Mouse (Mus musculus) thymus, adult 2 months (tissue): ENCODE results near the gene Atl1. TPM values are rescaled to one million over a fixed set of nuclear protein-coding genes. Genes with fewer than 3 reads are reported as not detected.

Experiments
- DNase-seq: peaks from one replicate; pipeline ENCODE4 v3.0.0; 2021
- H3K27ac ChIP-seq: fragments of 200-500 bp; 2 replicates; pipeline ENCODE4 v1.5.1; 2012; ENCODE audit warnings: low read length, control low read depth; ENCODE audit not compliant: control insufficient read depth, insufficient read depth
- H3K27me3 ChIP-seq: fragments of 200-500 bp; 2 replicates; pipeline ENCODE4 v1.6.1; 2012; ENCODE audit warnings: mild to moderate bottlenecking, low read length, moderate library complexity, mixed read lengths; ENCODE audit not compliant: control insufficient read depth, insufficient read depth
- H3K36me3 ChIP-seq: fragments of 200-500 bp; 2 replicates; pipeline ENCODE4 v1.6.1; 2012; ENCODE audit warnings: mild to moderate bottlenecking, low read length, moderate library complexity; ENCODE audit not compliant: control insufficient read depth, insufficient read depth
- H3K4me1 ChIP-seq: fragments of 200-500 bp; replicated peaks from 2 replicates; pipeline ENCODE4 v1.6.1; 2012; ENCODE audit warnings: low read length; ENCODE audit not compliant: control insufficient read depth, insufficient read depth
- H3K4me3 ChIP-seq: fragments of 200-500 bp; 2 replicates; pipeline ENCODE4 v1.5.1; 2012; ENCODE audit warnings: mild to moderate bottlenecking, low read length, control low read depth, moderate library complexity; ENCODE audit not compliant: control insufficient read depth, insufficient read depth
- CTCF ChIP-seq: fragments of 200-500 bp; IDR thresholded peaks from 2 replicates; pipeline ENCODE4 v1.5.1; 2012; ENCODE audit warnings: mild to moderate bottlenecking, control low read depth, low read length, moderate library complexity, borderline replicate concordance; ENCODE audit not compliant: control insufficient read depth, poor library complexity, insufficient read depth; ENCODE audit errors: extremely low read depth
- POLR2A ChIP-seq: fragments of 200-500 bp; IDR thresholded peaks from 2 replicates; pipeline ENCODE4 v1.6.1; 2012; ENCODE audit warnings: mild to moderate bottlenecking, low read length, control low read depth, moderate library complexity; ENCODE audit not compliant: control insufficient read depth, poor library complexity, insufficient read depth; ENCODE audit errors: extremely low read depth
- WGBS: fragments of 180-500 bp; shearing (Covaris S2); methylation state at CpG from one replicate; pipeline ENCODE4 v1.1.7; 2018; 5-methylcytosine and 5-hydroxymethylcytosine counted together
- polyA plus RNA-seq: library from polyadenylated mRNA; depleted of rRNA; stranded (reverse); fragments of >200 nt; gene quantifications from 2 replicates; pipeline ENCODE4 v1.2.3, GENCODE M21; 2012; rRNA removed

Atl1 gene
- polyA plus RNA-seq, 1 experiment: 0.75 TPM

DNA sequence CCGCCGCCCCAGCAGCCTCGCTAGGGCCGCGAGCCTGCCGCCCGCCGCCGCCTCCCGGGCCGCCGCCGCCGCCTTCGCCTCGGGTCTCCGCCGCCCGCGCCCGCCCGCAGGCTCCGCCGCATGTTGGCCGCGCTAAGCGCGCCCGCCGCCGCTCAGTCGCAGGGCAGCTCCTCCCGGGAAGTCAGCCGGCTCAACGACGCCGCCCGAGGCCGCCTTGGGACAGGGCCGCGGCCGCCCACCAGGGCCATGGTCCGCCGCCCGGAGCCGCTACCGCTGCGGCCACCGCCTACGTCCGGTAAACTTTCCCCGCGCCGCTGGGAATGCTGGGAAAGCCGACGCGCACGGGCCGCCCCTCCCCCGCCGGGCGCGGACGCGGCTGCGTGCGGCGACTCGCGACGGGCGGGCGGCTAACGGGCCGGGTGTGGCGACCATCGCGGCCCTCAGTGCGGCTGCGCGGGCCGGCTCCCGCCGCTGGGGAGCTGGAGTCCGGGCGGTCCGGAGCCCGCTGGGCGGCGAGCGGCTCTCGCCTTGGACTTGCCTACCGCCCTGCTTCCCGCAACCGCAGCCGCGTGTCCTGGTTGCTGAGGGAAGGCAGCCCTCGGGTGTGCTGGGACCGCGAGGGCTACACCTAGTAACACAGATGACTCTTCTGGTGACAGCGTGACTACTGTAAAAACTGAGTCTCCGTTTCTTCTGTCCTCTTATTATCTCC, 94.5 kb downstream of the Atl1 start, which contains the start of gene Sav1:
Gene Sav1 (minus strand): TSS at position 217 of the 712 bp plus-strand sequence.
- peak; percentile 71 for DNase-seq
- TF ChIP-seq POLR2A (peak; percentile 42; the same call in 1 of the 2 replicates), CTCF (no peak; the same call in 1 of the 2 replicates)
- H3K4me1 ChIP-seq: no peaks in the 10 kb centered on the region
- H3K4me3 ChIP-seq: peak within 1 kb of the TSS; percentile 93
- WGBS: under 1% methylated on average over 96 of the region's 102 CpGs
- H3K27ac ChIP-seq: no peak within 1 kb of the TSS
- peaks cover 12% of the 10 kb centered on the region for H3K36me3 ChIP-seq
- H3K27me3 ChIP-seq: no peaks in the 10 kb centered on the region

DNA sequence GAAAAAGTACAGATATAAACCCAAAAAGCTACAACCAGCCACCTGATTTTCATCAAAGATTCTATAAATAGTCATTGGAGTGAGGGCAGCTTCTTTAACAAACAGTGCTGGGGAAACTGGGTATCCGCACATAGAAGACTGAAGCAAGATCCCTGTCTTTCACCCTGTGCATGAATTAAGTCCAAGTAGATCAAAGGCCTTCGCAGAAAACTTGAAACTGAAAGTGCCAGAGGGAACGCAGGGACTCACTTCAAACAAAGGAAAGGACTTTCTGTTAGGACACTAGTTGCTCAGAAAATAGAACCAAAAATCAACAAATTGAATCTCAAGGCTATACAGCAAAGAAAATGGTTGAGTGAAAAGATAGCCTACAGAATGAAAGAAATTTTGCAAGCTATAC, 103.0 kb downstream of the Atl1 start:
- H3K4me1 ChIP-seq: no peaks in the 10 kb centered on the region
- no peak for DNase-seq
- 46% methylated on average over 3 of the region's 3 CpGs for WGBS
- no peak for TF ChIP-seq POLR2A
- no peak for TF ChIP-seq CTCF
- no peak overlapping the region for H3K27ac ChIP-seq
- no peaks in the 10 kb centered on the region for H3K36me3 ChIP-seq
- no peaks in the 10 kb centered on the region for H3K27me3 ChIP-seq
- no peak overlapping the region for H3K4me3 ChIP-seq

DNA sequence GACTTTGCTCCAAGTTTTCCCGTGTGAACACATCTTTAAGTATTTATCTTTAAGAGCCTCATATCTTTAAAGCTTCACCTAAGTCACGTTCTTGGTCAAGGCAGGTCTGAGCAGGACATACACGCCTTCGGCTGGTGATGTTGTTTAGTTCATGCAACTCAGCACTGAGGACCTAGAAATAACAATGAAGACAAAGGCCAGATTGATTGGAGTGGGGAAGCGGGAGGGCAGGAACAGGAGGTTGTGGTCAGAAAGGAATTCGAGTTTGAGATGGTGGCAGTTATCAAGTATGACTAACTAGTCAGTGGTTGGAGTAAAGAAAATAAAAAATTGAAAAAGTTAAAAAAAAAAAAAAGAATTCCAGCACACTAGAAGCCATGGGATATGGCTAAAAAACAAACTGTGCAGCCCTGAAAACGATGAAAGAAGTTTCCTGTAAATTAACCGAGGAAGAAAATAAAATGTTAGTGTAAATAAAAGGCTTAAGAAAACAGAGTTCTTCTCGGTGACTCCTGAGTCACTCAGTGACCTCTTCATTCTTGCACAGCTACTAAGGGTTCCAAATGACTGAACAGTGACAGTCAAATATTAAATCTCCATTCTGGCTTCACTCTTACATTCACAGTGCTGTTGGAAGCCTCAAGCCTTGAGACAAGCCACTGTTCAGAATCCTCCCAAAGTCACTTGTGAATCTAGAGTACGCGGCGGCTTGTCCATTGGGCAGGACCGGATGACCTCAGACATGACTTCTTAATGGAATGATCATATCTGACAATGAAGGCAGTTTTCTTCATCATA, 106.0 kb downstream of the Atl1 start:
- no peak for TF ChIP-seq POLR2A
- no peaks in the 10 kb centered on the region for H3K36me3 ChIP-seq
- no peaks in the 10 kb centered on the region for H3K4me1 ChIP-seq
- H3K27me3 ChIP-seq: no peaks in the 10 kb centered on the region
- H3K4me3 ChIP-seq: no peak overlapping the region
- 75% methylated on average over 13 of the region's 13 CpGs for WGBS
- DNase-seq: no peak
- no peak overlapping the region for H3K27ac ChIP-seq

DNA sequence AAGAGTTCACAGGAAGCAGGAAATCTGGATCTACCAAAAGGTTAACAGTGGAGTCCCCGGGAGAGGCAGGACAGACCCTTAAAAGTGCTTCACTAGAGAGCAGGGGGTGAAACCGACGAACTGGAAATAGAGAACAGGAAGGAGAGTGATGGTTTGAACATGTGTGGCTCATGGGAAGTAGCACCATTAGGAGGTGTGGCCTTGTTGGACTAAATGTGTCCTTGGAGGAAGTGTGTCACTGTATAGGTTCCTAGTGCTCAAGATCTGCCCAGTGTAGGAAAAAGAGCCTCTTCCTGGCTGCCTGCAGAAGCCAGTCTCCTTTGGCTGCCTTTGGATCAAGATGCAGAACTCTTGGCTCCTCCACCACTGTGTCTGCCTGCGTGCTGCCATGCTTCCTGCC, 112.7 kb downstream of the Atl1 start:
- no peak for DNase-seq
- 76% methylated on average over 4 of the region's 4 CpGs for WGBS
- H3K4me1 ChIP-seq: no peaks in the 10 kb centered on the region
- no peak overlapping the region for H3K4me3 ChIP-seq
- H3K36me3 ChIP-seq: no peaks in the 10 kb centered on the region
- no peaks in the 10 kb centered on the region for H3K27me3 ChIP-seq
- TF ChIP-seq POLR2A (no peak), CTCF (no peak)
- no peak overlapping the region for H3K27ac ChIP-seq

DNA sequence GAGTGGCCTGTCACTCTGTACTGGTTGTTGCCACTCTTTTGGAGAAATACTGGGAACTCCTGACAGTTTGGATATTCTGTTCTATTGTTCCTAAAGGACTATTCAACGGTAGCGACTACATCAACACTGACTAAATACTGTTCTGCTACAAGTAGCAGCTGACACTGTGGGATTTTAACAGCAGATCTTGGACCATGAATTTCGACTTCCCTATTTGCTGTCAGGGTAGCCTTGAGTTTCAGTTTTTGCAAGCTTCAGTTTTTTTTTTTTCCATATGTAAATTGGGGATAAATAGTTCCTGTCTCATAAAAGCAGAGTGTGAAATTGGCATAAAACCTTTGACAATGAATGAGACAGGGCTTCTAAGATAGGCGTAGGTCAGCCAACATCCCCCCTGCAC, 117.9 kb downstream of the Atl1 start:
- no peaks in the 10 kb centered on the region for H3K4me1 ChIP-seq

DNA sequence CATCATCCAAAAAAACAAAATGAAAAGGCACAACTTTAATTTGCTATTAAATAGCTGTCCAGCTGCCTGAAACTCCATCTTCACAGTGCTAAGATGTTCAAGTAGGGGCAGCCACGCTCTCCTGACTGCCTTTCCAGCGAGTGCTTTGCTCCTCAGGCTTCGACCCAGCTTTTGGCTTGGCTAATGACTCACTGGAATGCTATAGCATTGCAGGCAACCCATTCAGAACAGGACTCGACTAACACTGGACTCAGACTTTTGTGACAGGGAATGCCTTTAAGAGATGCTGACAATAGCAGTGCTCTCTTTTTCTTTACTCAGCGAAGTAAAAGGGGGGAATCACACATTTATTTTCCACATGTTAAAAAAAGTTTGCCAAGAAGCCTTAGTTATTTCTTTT, 119.3 kb downstream of the Atl1 start:
- H3K4me3 ChIP-seq: no peak overlapping the region
- H3K4me1 ChIP-seq: no peaks in the 10 kb centered on the region
- H3K36me3 ChIP-seq: peaks cover 13% of the 10 kb centered on the region
- H3K27ac ChIP-seq: no peak overlapping the region
- TF ChIP-seq POLR2A: no peak
- TF ChIP-seq CTCF: no peak
- no peak for DNase-seq
- no peaks in the 10 kb centered on the region for H3K27me3 ChIP-seq
- 93% methylated on average over 5 of the region's 5 CpGs for WGBS

More for the DNA sequence above, 117.9 kb downstream of the Atl1 start:
- DNase-seq: no peak
- 92% methylated on average over 4 of the region's 4 CpGs for WGBS
- H3K36me3 ChIP-seq: peaks cover 13% of the 10 kb centered on the region
- H3K27ac ChIP-seq: no peak overlapping the region
- H3K27me3 ChIP-seq: no peaks in the 10 kb centered on the region
- H3K4me3 ChIP-seq: no peak overlapping the region
- no peak for TF ChIP-seq POLR2A

DNA sequence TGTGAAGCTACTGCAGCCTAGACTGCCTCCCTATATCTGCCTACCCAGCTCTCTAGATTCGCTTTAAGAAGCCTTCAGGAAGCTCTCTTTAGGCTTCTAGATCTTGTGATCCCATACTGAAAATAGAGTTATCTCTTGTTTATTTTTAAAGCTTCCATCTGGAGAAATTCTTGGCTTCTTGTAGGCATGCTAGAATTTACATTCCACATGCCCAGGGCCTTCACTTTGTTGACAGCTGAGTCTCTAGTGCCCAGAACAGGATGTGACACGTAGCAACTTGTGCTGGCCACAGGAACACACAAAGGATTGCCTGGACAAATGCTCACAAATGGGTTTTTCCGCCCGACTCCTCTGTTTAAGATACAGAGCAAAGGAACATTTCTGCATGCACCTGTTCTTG, 123.5 kb downstream of the Atl1 start:
- DNase-seq: no peak
- H3K4me1 ChIP-seq: peaks cover 2% of the 10 kb centered on the region; the same call in 1 of the 2 replicates
- 94% methylated on average over 4 of the region's 4 CpGs for WGBS
- no peak overlapping the region for H3K4me3 ChIP-seq
- peaks cover 18% of the 10 kb centered on the region for H3K36me3 ChIP-seq
- H3K27ac ChIP-seq: no peak overlapping the region
- H3K27me3 ChIP-seq: no peaks in the 10 kb centered on the region
- TF ChIP-seq POLR2A (no peak), CTCF (no peak)

Other genes starting within 250 kb of the Atl1 start
- 17.8 and 18.0 TPM in 2 replicates for gene Sos2, start 210.8 kb upstream of the Atl1 start, polyA plus RNA-seq
- 4.0 and 5.0 TPM in 2 replicates for gene L2hgdh, start 167.7 kb upstream of the Atl1 start, polyA plus RNA-seq
- 13.3 and 14.4 TPM in 2 replicates for gene Atp5s, start 167.7 kb upstream of the Atl1 start, polyA plus RNA-seq
- gene Cdkl1, start 101.3 kb upstream of the Atl1 start, polyA plus RNA-seq: 2.5 TPM in 2 replicates
- gene Map4k5, start 586 bp downstream of the Atl1 start, polyA plus RNA-seq: 11.3 and 17.1 TPM in 2 replicates
- gene Sav1, start 94.4 kb downstream of the Atl1 start, polyA plus RNA-seq: 22.2 and 23.7 TPM in 2 replicates
- gene Nin, start 221.1 kb downstream of the Atl1 start, polyA plus RNA-seq: 21.8 and 32.2 TPM in 2 replicates